Mouse (Mus musculus): Measurements from ENCODE around the gene Syne1. TPM values are rescaled to one million over a fixed set of nuclear protein-coding genes. Genes with fewer than 3 reads are reported as not detected.

Syne1 gene
- polyA plus RNA-seq, 1 experiment: 19.0 TPM

DNA sequence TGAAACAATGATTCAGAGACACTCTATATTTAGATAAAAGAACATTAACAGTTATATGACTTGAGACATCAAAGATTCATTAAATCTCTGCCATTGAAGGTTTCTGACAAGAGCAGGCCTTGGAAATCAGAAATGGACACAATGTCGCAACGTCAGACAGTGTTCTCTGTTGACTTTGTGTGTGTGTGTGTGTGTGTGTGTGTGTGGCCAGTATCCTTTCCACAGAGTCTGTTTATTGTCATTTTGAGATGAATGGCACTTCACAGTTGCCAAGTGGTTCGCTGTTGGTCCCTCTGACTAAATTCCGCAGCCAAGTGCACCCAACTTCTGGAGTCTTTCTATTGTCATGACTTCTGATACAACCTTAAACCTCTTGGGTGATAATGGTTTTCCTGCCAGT lies 577.0 kb downstream of the Syne1 start:
- Histone ChIP-seq H3K4me3 (no peak overlapping the region), H3K36me3 (ENCODE audit: control insufficient read depth, insufficient read depth) (no peaks in the 10 kb centered on the region), H3K4me2 (ENCODE audit: low read depth) (no peak overlapping the region), H3ac (ENCODE audit: control insufficient read depth, insufficient read length) (no peak overlapping the region), H3K79me2 (ENCODE audit: control insufficient read depth, insufficient read depth) (no peaks in the 10 kb centered on the region), H3K27me3 (ENCODE audit: control insufficient read depth, insufficient read depth, insufficient read length) (no peaks in the 10 kb centered on the region)
- TF ChIP-seq USF1 (IDR thresholded peaks at IDR 0.05; ENCODE audit: low read depth): no peak
- no peak for TF ChIP-seq CEBPB (IDR thresholded peaks at IDR 0.05; ENCODE audit: insufficient read depth, poor library complexity, severe bottlenecking)
- no peak for TF ChIP-seq TCF3 (IDR thresholded peaks at IDR 0.05; ENCODE audit: insufficient read length, low read depth)

DNA sequence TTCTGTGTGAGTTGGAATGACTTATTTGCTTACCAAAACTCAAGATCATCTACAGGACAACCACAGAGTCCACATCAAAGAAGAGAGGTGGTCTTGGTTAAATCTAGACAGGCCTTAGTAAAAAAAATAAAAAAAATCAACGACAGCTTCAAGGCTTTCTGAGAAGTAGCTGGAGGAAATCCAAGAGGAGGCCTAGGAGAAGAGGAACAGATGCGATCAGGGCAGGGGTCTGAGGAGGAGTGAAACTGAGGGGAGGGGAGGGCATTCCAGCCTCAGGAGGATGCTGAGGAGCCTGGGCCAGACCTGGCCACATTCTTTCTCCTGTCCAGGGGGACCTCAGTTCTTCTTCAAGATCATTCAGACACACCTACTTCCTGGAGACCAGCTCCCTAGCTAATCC lies 579.3 kb downstream of the Syne1 start:
- TF ChIP-seq MYOD1 (IDR thresholded peaks at IDR 0.05; ENCODE audit: control insufficient read depth in 1 of 3, insufficient read length in 2 of 3, low read depth in 2 of 3): no peak
- no peak for TF ChIP-seq TCF12 (IDR thresholded peaks at IDR 0.05; ENCODE audit: insufficient read depth, poor library complexity, severe bottlenecking)
- TF ChIP-seq REST (IDR thresholded peaks at IDR 0.05; ENCODE audit: insufficient read depth, insufficient read length): no peak
- no peak for TF ChIP-seq USF1 (IDR thresholded peaks at IDR 0.05; ENCODE audit: low read depth)
- no peak for TF ChIP-seq CEBPB (IDR thresholded peaks at IDR 0.05; ENCODE audit: insufficient read depth, poor library complexity, severe bottlenecking)
- no peak for TF ChIP-seq TCF3 (IDR thresholded peaks at IDR 0.05; ENCODE audit: insufficient read length, low read depth)
- no peak for TF ChIP-seq POLR2AphosphoS2 (IDR thresholded peaks at IDR 0.05; ENCODE audit: insufficient read length, low read depth)
- no peak for TF ChIP-seq SRF (IDR thresholded peaks at IDR 0.05; ENCODE audit: control insufficient read depth, insufficient read length, low read depth)
- no peak for TF ChIP-seq MAX (IDR thresholded peaks at IDR 0.05; ENCODE audit: low read depth)
- TF ChIP-seq MYOG (IDR thresholded peaks at IDR 0.05; ENCODE audit: control insufficient read depth in 1 of 3, insufficient read depth in 1 of 3, insufficient read length in 2 of 3, low read depth in 2 of 3): no peak
- TF ChIP-seq E2F4 (IDR thresholded peaks at IDR 0.05; ENCODE audit: insufficient read depth): no peak
- no peak for TF ChIP-seq POLR2A (IDR thresholded peaks at IDR 0.05; ENCODE audit: insufficient read length, low read depth)
- Histone ChIP-seq H3K27me3 (ENCODE audit: control insufficient read depth, insufficient read depth, insufficient read length) (no peaks in the 10 kb centered on the region), H3K36me3 (ENCODE audit: control insufficient read depth, insufficient read depth) (no peaks in the 10 kb centered on the region)

DNA sequence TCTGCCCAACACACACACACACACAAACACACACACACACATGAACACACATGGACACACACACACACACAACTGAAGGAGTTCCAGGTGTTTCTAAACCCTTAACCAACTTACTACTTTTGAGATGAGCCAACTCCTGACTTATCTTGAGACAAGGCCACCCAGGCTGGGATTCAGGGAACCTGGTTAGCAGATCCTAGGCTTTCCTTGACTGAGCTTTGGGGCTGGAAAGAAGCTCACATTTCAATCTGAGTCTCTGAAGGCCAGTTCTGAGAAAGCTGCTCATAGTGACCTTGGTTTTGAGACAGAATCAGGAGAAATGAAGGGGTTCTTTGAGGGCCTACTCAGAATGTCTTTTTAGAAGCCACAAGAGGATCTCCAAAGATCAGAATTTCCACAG lies 579.7 kb downstream of the Syne1 start:
- Histone ChIP-seq H3ac (ENCODE audit: control insufficient read depth, insufficient read length) (no peak overlapping the region), H3K4me3 (no peak overlapping the region), H3K36me3 (ENCODE audit: control insufficient read depth, insufficient read depth) (no peaks in the 10 kb centered on the region), H3K4me2 (ENCODE audit: low read depth) (no peak overlapping the region), H3K27me3 (ENCODE audit: control insufficient read depth, insufficient read depth, insufficient read length) (no peaks in the 10 kb centered on the region), H3K79me2 (ENCODE audit: control insufficient read depth, insufficient read depth) (no peaks in the 10 kb centered on the region)
- TF ChIP-seq TCF3 (IDR thresholded peaks at IDR 0.05; ENCODE audit: insufficient read length, low read depth): no peak
- no peak for TF ChIP-seq MAX (IDR thresholded peaks at IDR 0.05; ENCODE audit: low read depth)
- TF ChIP-seq POLR2AphosphoS2 (IDR thresholded peaks at IDR 0.05; ENCODE audit: insufficient read length, low read depth): no peak
- TF ChIP-seq SRF (IDR thresholded peaks at IDR 0.05; ENCODE audit: control insufficient read depth, insufficient read length, low read depth): no peak

More for the DNA sequence above, 579.3 kb downstream of the Syne1 start:
- no peak overlapping the region for H3K4me2 ChIP-seq (ENCODE audit: low read depth)
- H3K79me2 ChIP-seq (ENCODE audit: control insufficient read depth, insufficient read depth): no peaks in the 10 kb centered on the region
- H3ac ChIP-seq (ENCODE audit: control insufficient read depth, insufficient read length): no peak overlapping the region
- no peak overlapping the region for H3K4me3 ChIP-seq

DNA sequence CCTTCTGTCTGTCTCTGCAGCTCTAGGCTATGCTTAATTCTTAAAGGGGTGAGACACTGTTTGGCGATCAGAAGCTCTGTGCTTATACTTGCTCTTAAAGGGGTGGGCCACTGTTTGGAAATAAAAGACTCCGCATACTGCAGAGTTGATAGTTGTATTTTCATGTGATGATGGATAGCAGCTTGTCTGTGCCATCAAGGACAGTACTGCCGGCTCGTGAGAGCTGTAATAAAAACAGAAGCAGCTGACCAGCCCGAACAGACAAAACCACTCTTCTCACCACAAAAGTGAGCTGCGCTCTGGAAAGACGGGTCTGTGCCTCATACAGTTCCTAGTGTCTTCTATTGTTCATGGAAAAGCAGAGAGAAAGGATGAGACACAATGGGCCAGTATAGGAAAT lies 580.1 kb downstream of the Syne1 start:
- Histone ChIP-seq H3K36me3 (ENCODE audit: control insufficient read depth, insufficient read depth) (no peaks in the 10 kb centered on the region), H3ac (ENCODE audit: control insufficient read depth, insufficient read length) (no peak overlapping the region), H3K4me2 (ENCODE audit: low read depth) (no peak overlapping the region), H3K4me3 (no peak overlapping the region), H3K79me2 (ENCODE audit: control insufficient read depth, insufficient read depth) (no peaks in the 10 kb centered on the region), H3K27me3 (ENCODE audit: control insufficient read depth, insufficient read depth, insufficient read length) (no peaks in the 10 kb centered on the region)
- TF ChIP-seq USF1 (IDR thresholded peaks at IDR 0.05; ENCODE audit: low read depth): no peak
- TF ChIP-seq TCF12 (IDR thresholded peaks at IDR 0.05; ENCODE audit: insufficient read depth, poor library complexity, severe bottlenecking): no peak
- TF ChIP-seq TCF3 (IDR thresholded peaks at IDR 0.05; ENCODE audit: insufficient read length, low read depth): no peak
- TF ChIP-seq POLR2AphosphoS2 (IDR thresholded peaks at IDR 0.05; ENCODE audit: insufficient read length, low read depth): no peak
- TF ChIP-seq SRF (IDR thresholded peaks at IDR 0.05; ENCODE audit: control insufficient read depth, insufficient read length, low read depth): no peak
- TF ChIP-seq MAX (IDR thresholded peaks at IDR 0.05; ENCODE audit: low read depth): no peak
- TF ChIP-seq MYOG (IDR thresholded peaks at IDR 0.05; ENCODE audit: control insufficient read depth in 1 of 3, insufficient read depth in 1 of 3, insufficient read length in 2 of 3, low read depth in 2 of 3): no peak
- no peak for TF ChIP-seq POLR2A (IDR thresholded peaks at IDR 0.05; ENCODE audit: insufficient read length, low read depth)
- no peak for TF ChIP-seq CEBPB (IDR thresholded peaks at IDR 0.05; ENCODE audit: insufficient read depth, poor library complexity, severe bottlenecking)
- TF ChIP-seq REST (IDR thresholded peaks at IDR 0.05; ENCODE audit: insufficient read depth, insufficient read length): no peak
- no peak for TF ChIP-seq E2F4 (IDR thresholded peaks at IDR 0.05; ENCODE audit: insufficient read depth)
- TF ChIP-seq MYOD1 (IDR thresholded peaks at IDR 0.05; ENCODE audit: control insufficient read depth in 1 of 3, insufficient read length in 2 of 3, low read depth in 2 of 3): no peak

Other genes with a start within 250 kb of the Syne1 start
- gene Myct1, start 42.3 kb upstream of the Syne1 start, polyA plus RNA-seq (2012; fragmentation: generic; extraction: Trizol): not detected
- gene Vip, start 87.7 kb upstream of the Syne1 start, polyA plus RNA-seq (2012; fragmentation: generic; extraction: Trizol): not detected

Data from myocyte (in vitro differentiated cells).